Mouse (Mus musculus) lung, adult 2 months (tissue): ENCODE measurements around the gene Pnpla2.

ENCODE experiments used
- CTCF ChIP-seq: fragments of 200-500 bp; IDR thresholded peaks from 2 replicates; pipeline ENCODE4 v1.5.1; 2011; ENCODE audit warnings: mild to moderate bottlenecking, low read length, control low read depth; ENCODE audit not compliant: insufficient read depth
- POLR2A ChIP-seq: fragments of 200-500 bp; IDR thresholded peaks from 2 replicates; pipeline ENCODE4 v1.6.1; 2011; ENCODE audit warnings: low read depth, mild to moderate bottlenecking, control low read depth, low read length, borderline replicate concordance; ENCODE audit errors: extremely low read depth

- TF ChIP-seq CTCF (no peak), POLR2A (peak; percentile 90)
Measured at GRCm38 (mm10) chr7:141447110-141447991, 7.6 kb upstream of the Pnpla2 start, which contains the start of gene Rplp2.
